Mouse (Mus musculus): Measurements from ENCODE around the gene Lyrm9.
"Not testable (repeated sequence)": the region's sequence is repeated elsewhere in the genome, so short reads cannot be mapped to it uniquely, and the experiment has no call there.

Gene Lyrm9

GRCm38 (mm10) chr11:78852529-78852928, 26.1 kb downstream of the Lyrm9 start:
- DNase-seq, result no peak

GRCm38 (mm10) chr11:78856310-78856709, 29.9 kb downstream of the Lyrm9 start:
- peak; percentile 56 for DNase-seq

- DNase-seq, result no peak
Measured at GRCm38 (mm10) chr11:78857611-78858010, 31.2 kb downstream of the Lyrm9 start.

- no peak for DNase-seq
Measured at GRCm38 (mm10) chr11:78863898-78864297, 37.5 kb downstream of the Lyrm9 start.

- DNase-seq, result no peak
Measured at GRCm38 (mm10) chr11:78864567-78865278, 38.3 kb downstream of the Lyrm9 start.

DNA sequence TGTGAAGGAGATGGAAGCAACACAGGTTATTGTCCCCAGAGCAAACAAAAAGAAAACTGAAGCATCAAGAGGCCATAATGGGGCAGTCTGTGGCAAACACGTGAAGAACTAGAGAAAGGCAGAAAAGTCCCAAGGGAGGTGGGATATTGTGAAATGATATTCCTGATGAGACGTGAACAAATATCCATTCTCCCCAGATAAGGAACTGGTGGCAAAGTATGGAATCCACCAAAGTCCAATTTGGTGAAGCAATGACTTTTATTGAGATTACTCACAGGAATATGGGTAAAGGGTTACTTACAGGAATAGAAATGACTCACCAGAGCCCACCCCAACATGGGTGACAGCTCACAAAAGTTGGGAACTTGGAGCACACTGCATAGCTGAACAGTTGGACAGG, 38.9 kb downstream of the Lyrm9 start:
- DNase-seq, result no peak

DNA sequence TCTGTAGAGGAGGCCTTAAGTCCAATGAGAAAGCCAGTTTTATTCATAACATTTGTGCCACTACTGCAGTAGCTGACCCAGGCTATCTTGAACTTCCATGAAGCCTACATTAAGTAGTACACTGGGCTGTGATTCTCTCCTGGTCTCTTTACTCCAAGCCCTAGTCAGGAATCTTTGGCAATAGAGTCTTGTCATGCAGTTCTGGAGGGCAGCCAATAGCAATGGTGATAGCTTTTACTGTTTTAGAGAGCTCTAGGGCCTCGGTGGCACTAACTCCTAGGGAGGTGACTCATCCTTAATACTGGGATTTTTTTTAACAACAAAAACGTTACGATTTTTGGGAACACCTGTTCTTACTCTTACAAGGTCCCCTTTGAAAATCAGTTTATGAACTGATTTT, 40.1 kb downstream of the Lyrm9 start:
- no peak for DNase-seq

DNA sequence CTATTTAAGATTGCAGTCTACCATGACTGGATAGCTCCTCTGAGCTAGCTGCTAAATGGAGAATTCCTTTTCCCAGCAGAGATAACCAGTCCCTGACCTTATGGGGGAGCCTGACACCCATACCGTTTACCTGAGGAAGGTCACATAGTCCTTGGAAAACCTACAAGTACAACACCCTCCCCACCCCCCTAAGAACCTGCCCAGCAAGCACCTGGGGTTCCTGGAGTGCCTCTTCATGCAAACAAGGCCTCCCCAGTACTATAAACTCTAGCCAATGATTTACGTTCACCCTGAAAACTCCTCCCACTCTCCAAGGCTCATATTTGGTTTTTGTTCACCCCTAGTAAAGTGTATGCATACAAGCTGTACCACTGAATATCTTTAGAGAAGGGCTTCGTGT, 41.3 kb downstream of the Lyrm9 start:
- DNase-seq, result no peak

DNA sequence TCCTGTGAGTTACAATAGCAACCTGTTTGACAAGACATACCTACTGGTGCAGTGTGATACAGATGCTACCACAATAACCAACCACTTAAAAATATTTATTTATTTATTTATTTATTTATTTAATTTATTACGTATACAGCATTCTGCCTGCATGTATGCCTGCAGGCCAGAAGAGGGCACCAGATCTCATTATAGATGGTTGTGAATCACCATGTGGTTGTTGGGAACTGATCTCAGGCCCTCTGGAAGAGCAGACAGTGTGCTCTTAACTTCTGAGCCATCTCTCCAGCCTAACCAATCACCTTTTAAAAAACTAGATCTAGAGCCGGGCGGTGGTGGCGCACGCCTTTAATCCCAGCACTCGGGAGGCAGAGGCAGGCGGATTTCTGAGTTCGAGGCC, 42.8 kb downstream of the Lyrm9 start:
- DNase-seq, result not testable (repeated sequence)

- DNase-seq, result no peak
Measured at GRCm38 (mm10) chr11:78870891-78871290, 44.5 kb downstream of the Lyrm9 start.

GRCm38 (mm10) chr11:78872782-78873181, 46.4 kb downstream of the Lyrm9 start:
- no peak for DNase-seq

DNA sequence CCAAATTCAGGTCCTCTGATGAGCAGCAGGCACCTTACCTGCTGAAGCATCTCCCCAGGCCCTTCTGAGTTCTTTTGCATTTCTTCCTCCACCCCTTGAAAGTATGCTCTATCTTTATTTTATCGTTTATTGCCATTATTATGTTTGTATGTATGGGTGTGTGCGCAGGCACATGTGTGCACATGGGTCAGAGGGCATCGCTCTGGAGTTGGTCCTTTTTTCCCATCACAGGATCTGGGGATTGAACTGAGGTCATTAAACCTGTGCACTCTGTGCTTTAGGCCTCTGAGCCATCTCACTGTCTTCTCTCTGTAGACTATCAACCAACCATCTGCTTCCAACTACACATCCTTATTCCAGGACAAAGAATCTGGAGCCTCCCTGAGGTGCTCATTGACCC, 53.3 kb downstream of the Lyrm9 start:
- DNase-seq, result no peak

- no peak for DNase-seq
Measured at GRCm38 (mm10) chr11:78886693-78887092, 60.3 kb downstream of the Lyrm9 start.

GRCm38 (mm10) chr11:78887102-78887971, 61.0 kb downstream of the Lyrm9 start:
- peak; percentile 68 for DNase-seq

- no peak for DNase-seq
Measured at GRCm38 (mm10) chr11:78889156-78889555, 62.8 kb downstream of the Lyrm9 start.

All from cerebellum, adult 11-12 months (tissue).